Mouse (Mus musculus): ENCODE results near the gene Wnk1.

- TF ChIP-seq CTCF (IDR thresholded peaks at IDR 0.05; ENCODE audit: extremely low read depth, insufficient read depth, insufficient read length, insufficient replicate concordance) (no peak), POLR2A (IDR thresholded peaks at IDR 0.05; ENCODE audit: low read depth, low read length) (no peak)
Measured at GRCm38 (mm10) chr6:120082951-120083411, 44.5 kb upstream of the Wnk1 start.

Measured in spleen, adult 2 months (tissue).